Comparison of ENCODE assay signal across 23 mouse cellular contexts in the genomic region with DNA sequence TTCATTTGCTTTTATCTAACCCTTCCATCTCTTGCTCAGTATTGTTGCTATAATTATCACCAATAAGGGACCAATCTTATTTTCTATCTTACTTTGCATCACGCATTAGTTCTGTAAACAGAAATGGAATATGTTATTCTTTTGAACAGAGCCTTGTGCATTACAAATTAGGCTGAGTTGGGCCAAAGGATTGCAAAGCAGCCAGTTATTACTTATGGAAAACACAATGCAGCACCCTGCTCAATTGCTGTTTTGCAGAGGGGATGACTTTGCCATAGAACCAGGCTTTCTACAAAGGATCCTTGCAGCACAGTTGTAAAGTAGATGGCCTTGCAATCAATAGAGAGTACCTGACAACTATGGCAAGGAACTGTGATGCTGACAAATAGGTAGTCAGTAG.
A peak's percentile ranks its signal among the peaks of the same experiment; 100 is the strongest.
DNase-seq lines count a peak whose midpoint lies in the region; ATAC-seq and TF ChIP-seq lines count a peak whose summit lies in the region.
"Had no signal": no experiment of that assay in that cellular context is flagged by ENCODE, and none has a peak within 500 bp of the region (broad histone marks: within the 10 kb centered on the region; RNA-seq: fewer than 3 reads in every experiment).

No protein-coding gene starts in this region.

- TF ChIP-seq POLR2A in brain, embryonic 14.5 days (IDR thresholded peaks at IDR 0.05; ENCODE audit: borderline replicate concordance, extremely low read depth, insufficient read depth, insufficient read length, poor library complexity, severe bottlenecking): no peak

- no peak for TF ChIP-seq CTCF in brain, embryonic 14.5 days (IDR thresholded peaks at IDR 0.05; ENCODE audit: borderline replicate concordance, extremely low read depth, insufficient read depth, insufficient read length)

- H3K9me3 ChIP-seq in forebrain, embryonic 11.5 days (ENCODE audit: control insufficient read depth, low read length): no peaks in the 10 kb centered on the region
- no peaks in the 10 kb centered on the region for H3K9me3 ChIP-seq in forebrain, embryonic 10.5 days
- H3K9me3 ChIP-seq in forebrain, embryonic 14.5 days (replicated peaks; ENCODE audit: control insufficient read depth, low read length): no peaks in the 10 kb centered on the region
- H3K9me3 ChIP-seq in forebrain, embryonic 16.5 days (ENCODE audit: control insufficient read depth, low read length): no peaks in the 10 kb centered on the region
- H3K9me3 ChIP-seq: embryonic facial prominence, embryonic 10.5 days; embryonic facial prominence, embryonic 12.5 days; G1E had no signal

- DNase-seq in forebrain, embryonic 11.5 days (ENCODE audit: low spot score): no peak
- no peak for DNase-seq in forebrain, embryonic 10.5 days (ENCODE audit: extremely low spot score, low spot score)
- DNase-seq in brain, embryonic 14.5 days (ENCODE audit: low read depth): peak; percentile 37
- DNase-seq in forebrain, embryonic 14.5 days (ENCODE audit: low spot score): peak; percentile 28
- no peak for DNase-seq in kidney, postnatal 4 days
- DNase-seq in retina, embryonic 14.5 days (ENCODE audit: low spot score): no peak
- DNase-seq: adrenal gland, adult 2 months; adrenal gland, postnatal 10 days; adrenal gland, postnatal 25 days; B cell, adult 2 months; cerebellum, adult 11-12 months; cerebellum, adult 2 months; cerebellum, adult 9-10 months; cerebellum, postnatal 10 days; cerebellum, postnatal 25 days had no signal

- H3K36me3 ChIP-seq in forebrain, embryonic 11.5 days (ENCODE audit: control insufficient read depth, insufficient read depth, low read length): no peaks in the 10 kb centered on the region
- no peaks in the 10 kb centered on the region for H3K36me3 ChIP-seq in forebrain, embryonic 10.5 days (replicated peaks)
- no peaks in the 10 kb centered on the region for H3K36me3 ChIP-seq in forebrain, embryonic 14.5 days (ENCODE audit: control insufficient read depth, insufficient read depth, low read length)
- H3K36me3 ChIP-seq in forebrain, embryonic 16.5 days (ENCODE audit: control insufficient read depth, insufficient read depth): no peaks in the 10 kb centered on the region
- H3K36me3 ChIP-seq: embryonic facial prominence, embryonic 10.5 days; embryonic facial prominence, embryonic 12.5 days; G1E had no signal

- no peaks in the 10 kb centered on the region for H3K27me3 ChIP-seq in forebrain, embryonic 11.5 days (ENCODE audit: control insufficient read depth, insufficient read depth, low read length)
- no peaks in the 10 kb centered on the region for H3K27me3 ChIP-seq in forebrain, embryonic 10.5 days (ENCODE audit: poor library complexity, severe bottlenecking)
- no peaks in the 10 kb centered on the region for H3K27me3 ChIP-seq in forebrain, embryonic 14.5 days (replicated peaks; ENCODE audit: control insufficient read depth, insufficient read depth, low read length)
- H3K27me3 ChIP-seq in forebrain, embryonic 16.5 days (replicated peaks; ENCODE audit: control insufficient read depth, insufficient read depth, low read length): no peaks in the 10 kb centered on the region
- H3K27me3 ChIP-seq: CH12.LX; embryonic facial prominence, embryonic 12.5 days; Patski had no signal

- no peak overlapping the region for H3K4me3 ChIP-seq in forebrain, embryonic 11.5 days (ENCODE audit: low read depth, low read length)
- no peak overlapping the region for H3K4me3 ChIP-seq in forebrain, embryonic 10.5 days
- H3K4me3 ChIP-seq in forebrain, embryonic 14.5 days (ENCODE audit: low read depth, low read length): no peak overlapping the region
- H3K4me3 ChIP-seq in forebrain, embryonic 16.5 days (replicated peaks; ENCODE audit: low read length): no peak overlapping the region
- H3K4me3 ChIP-seq: embryonic facial prominence, embryonic 10.5 days; embryonic facial prominence, embryonic 12.5 days had no signal

- no peak overlapping the region for H3K9ac ChIP-seq in forebrain, embryonic 11.5 days (ENCODE audit: low read length)
- no peak overlapping the region for H3K9ac ChIP-seq in forebrain, embryonic 14.5 days (ENCODE audit: low read length)
- no peak overlapping the region for H3K9ac ChIP-seq in forebrain, embryonic 16.5 days (replicated peaks; ENCODE audit: low read depth, low read length)
- H3K9ac ChIP-seq: embryonic facial prominence, embryonic 12.5 days had no signal

- 0 out of 2 replicates have a peak, but pooled peaks have one; percentile 39 for ATAC-seq in forebrain, embryonic 11.5 days (replicated peaks; ENCODE audit: low FRiP score)
- peak; percentile 58 for ATAC-seq in forebrain, embryonic 14.5 days
- ATAC-seq in forebrain, embryonic 16.5 days: peak; percentile 49
- ATAC-seq: activated CD4-positive, CD25-positive, alpha-beta regulatory T cell, adult 4 months; CD4-positive, CD25-positive, alpha-beta regulatory T cell, adult 4 months; Patski had no signal

- 65% methylated on average over 1 of the region's 1 CpGs for WGBS in forebrain, embryonic 11.5 days
- WGBS in forebrain, embryonic 10.5 days: 88% methylated on average over 1 of the region's 1 CpGs
- 15% methylated on average over 1 of the region's 1 CpGs for WGBS in forebrain, embryonic 14.5 days
- 30% methylated on average over 1 of the region's 1 CpGs for WGBS in forebrain, embryonic 16.5 days

- H3K4me1 ChIP-seq in forebrain, embryonic 11.5 days (replicated peaks; ENCODE audit: control insufficient read depth, insufficient read depth, low read length): no peaks in the 10 kb centered on the region
- H3K4me1 ChIP-seq in forebrain, embryonic 10.5 days: no peaks in the 10 kb centered on the region
- H3K4me1 ChIP-seq in forebrain, embryonic 14.5 days (ENCODE audit: control insufficient read depth, insufficient read depth, low read length): no peaks in the 10 kb centered on the region
- H3K4me1 ChIP-seq in forebrain, embryonic 16.5 days (replicated peaks; ENCODE audit: control insufficient read depth, insufficient read depth, low read length): peaks cover 3% of the 10 kb centered on the region; the same call in 1 of the 2 replicates
- H3K4me1 ChIP-seq: embryonic facial prominence, embryonic 10.5 days; embryonic facial prominence, embryonic 12.5 days had no signal

- H3K27ac ChIP-seq in forebrain, embryonic 11.5 days (ENCODE audit: low read depth, low read length): no peak overlapping the region
- H3K27ac ChIP-seq in forebrain, embryonic 10.5 days: no peak overlapping the region
- no peak overlapping the region for H3K27ac ChIP-seq in forebrain, embryonic 14.5 days (ENCODE audit: low read depth, low read length)
- H3K27ac ChIP-seq in forebrain, embryonic 16.5 days (ENCODE audit: low read length): no peak overlapping the region
- H3K27ac ChIP-seq: embryonic facial prominence, embryonic 10.5 days; embryonic facial prominence, embryonic 12.5 days had no signal

- no peak overlapping the region for H3K4me2 ChIP-seq in forebrain, embryonic 11.5 days (ENCODE audit: low read depth, low read length, severe bottlenecking)
- no peak overlapping the region for H3K4me2 ChIP-seq in forebrain, embryonic 14.5 days (ENCODE audit: low read length)
- H3K4me2 ChIP-seq in forebrain, embryonic 16.5 days (ENCODE audit: low read length): no peak overlapping the region
- H3K4me2 ChIP-seq: embryonic facial prominence, embryonic 12.5 days had no signal

Comparison
In these comparisons a context has a peak if more than half of its experiments do, and no peak if none do; other contexts are left out.
1. DNase-seq: peak in brain, embryonic 14.5 days (single experiment) and forebrain, embryonic 14.5 days (single experiment); none in forebrain, embryonic 11.5 days (single experiment), forebrain, embryonic 10.5 days (single experiment), kidney, postnatal 4 days (0 of 2) and retina, embryonic 14.5 days (single experiment).
2. Peak in every context shown above with its lines, with median percentiles within 50 percentile points of each other: ATAC-seq.